Mouse (Mus musculus) erythroblast, adult 5-6 weeks (primary cell): ENCODE results near the gene Slc29a3. TPM values are rescaled to one million over a fixed set of nuclear protein-coding genes. Genes with fewer than 3 reads are reported as not detected.

Experiments
- ATAC-seq: replicated peaks from 2 replicates; pipeline ENCODE4 v1.8.0; 2016; ENCODE audit warnings: moderate number of reproducible peaks, mild to moderate bottlenecking, moderate TSS enrichment, inconsistent platforms; ENCODE audit not compliant: poor library complexity, low FRiP score, severe bottlenecking
- total RNA-seq, 2 experiments: library from RNA; stranded (forward) in 1 of 2; stranded (reverse) in 1 of 2; fragments of 150-400 nt in 1 of 2; fragments of 200-764, 138-1000 nt in 1 of 2; gene quantifications; 2 replicates each; pipeline versions ENCODE4 v1.2.3 to v1.2.4; 2015 to 2017; ENCODE audit warnings: low replicate concordance in 2 of 2

The Slc29a3 gene
- total RNA-seq (2015; ENCODE audit: low replicate concordance) = 7.3 TPM in 2 replicates
- total RNA-seq (2017; ENCODE audit: low replicate concordance) = 1.5 and 4.1 TPM in 2 replicates

DNA sequence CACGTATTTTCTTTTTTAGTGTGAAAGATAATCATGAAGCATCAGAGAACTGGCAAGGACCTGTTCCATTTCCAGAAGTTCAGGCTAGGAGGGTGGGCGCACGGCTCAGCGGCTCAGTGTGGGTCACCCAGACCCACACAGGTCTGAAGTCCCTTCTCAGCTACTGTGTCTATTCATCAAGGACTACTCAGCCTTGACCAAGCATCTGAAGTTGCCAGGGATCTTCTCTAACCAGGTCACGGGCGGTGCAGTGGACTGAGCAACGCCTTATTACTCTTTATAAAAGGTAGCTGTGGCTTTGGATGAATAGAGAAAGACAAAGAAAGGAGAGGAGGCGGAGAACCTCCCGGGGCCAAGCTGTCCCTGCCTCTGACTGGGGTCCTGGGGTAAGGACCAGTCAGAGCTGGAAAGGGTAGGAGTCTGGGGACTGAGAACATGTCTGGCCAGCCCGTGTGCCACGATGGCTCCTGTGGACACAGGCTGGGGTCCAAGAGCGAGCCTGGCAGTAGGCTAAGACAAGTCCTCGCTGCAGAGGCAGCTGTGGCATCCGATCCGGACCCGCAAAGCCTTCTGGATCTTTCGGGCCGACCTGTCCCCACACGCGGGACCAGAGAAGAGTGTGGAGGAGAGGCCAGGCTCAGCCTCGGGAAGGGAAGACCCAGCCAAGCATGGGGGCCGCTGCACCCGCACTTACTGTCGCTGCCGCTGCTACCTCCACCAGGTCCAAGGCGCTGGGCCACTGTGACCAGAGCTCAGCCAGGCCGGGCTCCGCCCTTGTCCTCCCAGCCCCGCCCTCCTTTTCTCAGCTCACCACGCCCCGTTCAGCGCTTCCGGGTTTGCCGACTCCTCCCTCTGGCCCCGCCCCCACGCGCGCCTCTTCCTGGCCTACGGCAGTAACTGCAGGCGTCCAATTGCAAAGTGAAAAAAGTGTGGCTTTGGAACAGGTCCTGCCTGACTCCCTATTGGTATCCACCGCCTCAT is at the start of gene Slc29a3:
Gene Slc29a3 (minus strand): TSS at position 755 of the 981 bp plus-strand sequence.
- peak; percentile 98 for ATAC-seq

GRCm38 (mm10) chr10:60801898-60802412 is 49.4 kb upstream of the Slc29a3 start:
- no peak for ATAC-seq

- ATAC-seq = no peak
Measured at GRCm38 (mm10) chr10:60801168-60801897, 48.7 kb upstream of the Slc29a3 start.

DNA sequence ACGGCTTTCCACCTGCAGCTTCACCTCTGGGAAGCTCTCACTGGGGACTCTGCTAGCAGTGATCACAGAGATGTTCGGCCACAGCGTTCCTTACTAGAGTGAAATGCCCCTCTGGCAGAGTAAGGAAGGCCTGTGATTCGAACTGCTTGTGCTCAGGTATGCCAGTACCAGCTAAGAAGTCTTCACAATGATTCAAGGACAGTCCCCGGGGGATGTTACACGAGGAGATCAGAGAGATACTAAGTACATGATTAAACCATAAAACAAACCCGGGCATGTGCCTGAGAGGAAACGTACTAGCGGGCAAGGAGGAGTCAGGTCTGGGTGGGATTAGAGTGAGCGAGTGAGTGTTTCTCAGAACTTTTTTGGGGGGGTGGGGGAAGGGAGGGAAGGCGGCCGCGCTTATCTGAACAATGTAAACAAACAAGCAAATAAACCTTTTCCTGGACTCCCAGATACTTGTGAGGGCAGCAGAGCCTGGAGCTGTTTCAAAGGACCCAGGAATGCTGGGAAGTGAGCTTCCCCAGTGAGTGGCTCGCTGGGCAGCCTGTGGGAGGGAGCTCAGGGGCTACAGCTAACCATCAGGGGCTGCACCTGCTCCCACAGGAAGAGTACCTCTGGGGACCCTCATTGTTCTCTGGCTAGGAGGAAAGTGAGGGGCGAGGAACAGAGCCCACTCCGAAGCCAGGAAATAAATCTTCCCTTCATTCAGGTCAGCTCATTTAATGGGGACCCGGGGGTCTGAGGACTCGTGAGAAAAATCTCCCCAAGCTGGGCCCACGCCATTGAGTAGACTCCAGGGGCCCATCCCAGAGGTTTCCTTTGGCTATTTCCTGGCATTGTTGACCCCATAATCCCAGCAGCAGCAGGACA is 47.9 kb upstream of the Slc29a3 start:
- ATAC-seq = no peak

- no peak for ATAC-seq
Measured at GRCm38 (mm10) chr10:60797682-60798422, 45.3 kb upstream of the Slc29a3 start.

GRCm38 (mm10) chr10:60796474-60796873 is 43.9 kb upstream of the Slc29a3 start:
- ATAC-seq = no peak

- no peak for ATAC-seq
Measured at GRCm38 (mm10) chr10:60796028-60796427, 43.4 kb upstream of the Slc29a3 start.

DNA sequence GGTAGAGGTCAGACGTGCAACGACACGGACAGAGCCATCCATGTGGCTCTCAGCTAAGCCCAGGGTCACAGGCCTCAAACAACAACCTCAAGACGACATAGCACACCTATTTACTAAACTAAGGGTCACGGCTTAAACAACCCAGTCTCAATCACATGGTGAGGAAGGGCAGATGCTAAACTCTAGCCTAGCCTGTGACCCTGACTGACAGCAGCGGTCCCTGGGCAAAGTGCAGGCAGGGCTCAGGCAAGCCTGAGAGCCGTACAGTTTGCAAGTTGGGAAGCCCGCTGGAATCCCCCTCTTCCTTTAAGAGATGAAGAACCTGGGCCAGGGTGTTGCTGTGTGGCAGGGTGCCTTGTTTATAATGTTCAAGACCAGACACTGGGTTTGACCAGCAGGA is 42.2 kb upstream of the Slc29a3 start:
- ATAC-seq = no peak

DNA sequence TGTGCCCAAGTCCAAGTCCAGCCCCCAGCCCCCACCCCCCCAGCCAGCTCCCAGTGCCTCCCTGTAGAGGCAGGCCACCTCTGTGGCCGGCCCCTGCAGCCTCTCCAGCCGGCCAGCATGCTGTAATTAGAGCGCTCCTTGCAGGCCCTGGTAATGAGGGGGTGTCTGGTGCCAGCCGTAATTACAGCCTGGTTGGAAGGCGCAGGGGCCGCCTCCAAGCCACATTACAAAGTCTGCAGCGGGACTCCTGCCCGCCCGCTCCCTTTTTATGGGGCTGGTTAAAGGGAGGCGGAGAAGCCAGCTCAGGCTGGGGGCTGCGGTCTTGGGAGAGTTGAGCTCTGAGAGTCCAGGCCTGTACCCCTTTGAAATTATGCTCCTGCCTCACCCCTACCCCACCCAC is 41.8 kb upstream of the Slc29a3 start:
- ATAC-seq = no peak

GRCm38 (mm10) chr10:60792841-60793240 is 40.2 kb upstream of the Slc29a3 start:
- ATAC-seq = no peak

DNA sequence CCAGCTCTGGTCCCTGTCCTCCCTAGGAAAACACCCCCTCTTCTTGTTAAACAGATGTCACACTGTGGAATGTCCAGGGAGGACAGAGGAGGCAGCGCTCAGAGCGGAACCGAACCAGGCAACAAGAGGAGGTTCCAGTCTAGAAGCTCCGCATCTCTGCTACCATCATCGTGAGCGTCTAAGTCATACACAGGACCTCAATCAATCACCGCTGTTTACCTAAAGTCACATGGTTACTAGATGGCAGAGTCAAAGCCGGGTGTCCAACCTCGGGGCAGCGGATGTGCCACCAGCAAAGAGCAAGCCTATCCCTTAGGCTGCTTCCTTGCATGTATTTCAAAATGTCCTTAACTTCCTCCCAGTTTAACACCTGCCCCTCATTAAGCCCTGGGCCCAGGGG is 39.8 kb upstream of the Slc29a3 start:
- no peak for ATAC-seq

DNA sequence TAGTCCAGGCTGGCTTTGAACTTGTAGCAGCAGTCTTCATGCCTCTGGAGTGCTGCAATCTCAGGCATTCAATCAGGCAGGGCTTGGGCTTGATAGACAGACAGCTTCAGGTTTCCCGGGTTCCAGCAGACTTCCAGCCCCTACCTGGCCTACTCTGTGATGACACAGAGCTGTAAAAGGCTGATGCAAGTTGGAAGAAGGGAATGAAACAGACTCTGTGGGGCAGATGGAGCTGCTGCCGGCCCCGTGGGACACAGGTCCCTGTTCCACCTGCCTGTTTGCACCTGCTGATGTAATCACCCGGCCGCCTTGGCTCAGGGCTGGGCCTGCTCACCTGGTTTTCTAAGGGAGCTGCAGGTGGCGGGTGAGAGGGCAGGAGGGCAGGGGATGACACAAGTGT is 38.3 kb upstream of the Slc29a3 start:
- ATAC-seq = no peak

DNA sequence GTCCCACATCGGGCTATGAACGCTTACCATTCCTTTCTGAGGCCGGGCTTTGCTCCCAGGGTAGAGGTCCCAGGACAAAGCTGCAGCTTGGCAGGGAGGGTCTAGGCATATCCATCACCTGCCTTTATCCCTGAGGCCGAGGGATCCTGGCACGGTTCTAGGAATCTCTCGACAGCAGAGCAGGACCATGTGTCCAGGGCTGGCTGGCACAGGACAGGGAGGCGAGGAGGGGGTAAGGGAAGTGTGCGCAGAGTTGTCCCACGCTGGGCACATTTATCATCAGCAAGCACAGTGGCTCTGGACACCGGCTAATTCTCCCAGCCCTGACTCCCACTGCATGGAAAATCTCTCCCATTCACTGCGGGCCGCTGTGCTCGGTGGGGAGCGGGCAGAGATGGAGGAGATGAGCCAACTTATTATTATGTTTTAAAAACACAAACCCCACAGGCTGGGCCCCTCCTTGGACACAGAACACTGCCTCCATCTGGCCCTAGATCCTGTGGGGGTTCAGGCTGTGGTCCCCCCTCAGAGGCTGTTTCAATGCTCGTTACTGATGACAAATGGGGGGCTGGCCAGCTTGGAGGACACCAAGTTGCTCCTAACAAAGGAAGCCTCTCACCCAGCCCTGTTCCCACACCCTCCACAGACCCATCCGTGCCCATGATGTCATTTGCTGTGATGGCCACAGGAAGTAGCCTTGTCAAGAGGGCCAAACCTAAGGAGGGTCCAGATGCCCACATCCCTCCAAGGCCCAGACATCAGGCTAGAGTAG is 34.9 kb upstream of the Slc29a3 start:
- no peak for ATAC-seq

DNA sequence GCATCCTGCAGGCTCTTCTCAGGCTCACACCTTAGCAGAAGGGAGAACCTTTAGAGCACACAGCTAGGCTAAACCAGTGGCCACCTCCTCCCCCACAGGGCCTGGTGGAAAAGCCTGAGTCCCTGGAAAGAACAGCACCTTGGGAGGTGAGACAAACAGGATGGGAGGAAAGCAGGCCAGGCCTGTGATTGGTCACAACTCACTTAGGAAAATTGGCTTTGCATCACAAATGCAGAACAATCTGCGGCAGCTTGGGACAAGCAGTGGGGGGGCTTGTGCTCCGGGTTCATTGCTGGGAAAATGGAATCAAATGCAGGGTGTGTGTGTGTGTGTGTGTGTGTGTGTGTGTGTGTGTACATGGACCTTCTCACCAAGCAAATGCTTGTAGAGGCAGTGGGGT is 31.0 kb upstream of the Slc29a3 start:
- ATAC-seq = no peak

DNA sequence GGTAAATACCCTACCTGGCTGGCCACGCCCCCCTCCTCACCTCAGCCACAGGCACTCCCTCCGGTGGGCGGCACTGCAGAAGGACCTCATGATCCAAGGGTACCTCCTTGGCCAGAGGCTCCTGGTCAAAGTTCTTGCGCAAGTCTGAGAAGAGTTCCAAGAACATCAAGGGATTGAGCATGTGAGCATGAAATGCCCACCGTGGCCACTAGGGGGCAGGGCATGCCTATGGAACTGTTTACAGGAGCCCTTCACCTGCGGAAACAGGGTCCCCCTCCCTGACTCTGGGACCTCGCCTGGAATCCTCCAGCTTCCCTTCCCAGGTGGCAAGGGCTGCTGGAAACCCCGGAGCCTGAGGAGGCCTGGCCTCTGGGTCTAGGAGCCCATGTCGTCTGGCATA is 27.0 kb upstream of the Slc29a3 start:
- ATAC-seq = peak; percentile 60; the same call in 1 of the 2 replicates

DNA sequence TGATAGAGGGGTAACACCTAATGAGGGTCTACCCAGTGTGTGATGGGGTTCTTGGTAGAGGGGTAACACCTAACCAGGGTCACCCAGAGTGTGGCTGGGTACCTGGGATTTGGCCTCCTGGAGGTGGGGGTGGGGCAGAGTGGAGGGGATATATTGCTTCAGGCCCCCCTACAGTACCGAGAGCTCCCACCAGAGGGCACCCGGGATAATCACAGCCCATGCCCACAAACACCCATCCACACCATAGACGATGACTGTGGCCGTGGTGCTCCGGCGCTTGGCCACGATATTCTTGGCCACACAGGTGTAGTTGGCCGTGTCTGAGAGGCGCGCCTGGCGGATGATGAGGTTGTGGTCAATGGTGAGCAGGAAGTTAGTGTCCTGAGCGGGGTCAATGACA is 25.9 kb upstream of the Slc29a3 start:
- no peak for ATAC-seq

GRCm38 (mm10) chr10:60775473-60775872 is 22.9 kb upstream of the Slc29a3 start:
- ATAC-seq = no peak

GRCm38 (mm10) chr10:60774616-60775015 is 22.0 kb upstream of the Slc29a3 start:
- no peak for ATAC-seq
